Mouse (Mus musculus) left cerebral cortex, postnatal 36 days (tissue): ENCODE results near the gene Hist1h2ab. TPM values are rescaled to one million over a fixed set of nuclear protein-coding genes. Genes with fewer than 3 reads are reported as not detected.
A peak's percentile ranks its signal among the peaks of the same experiment; 100 is the strongest.

Experiments used
- DNase-seq, 2 experiments: peaks; one replicate each; pipeline ENCODE4 v3.0.0; 2021 to 2022; ENCODE audit warnings: low spot score in 2 of 2, mixed read lengths in 1 of 2
- intact Hi-C: fragments of 180-260 bp; cut with DNase I; formaldehyde crosslinking; loops from one replicate; pipeline ENCODE4 v1.15.1; 2025
- total RNA-seq, 2 experiments: library from RNA; stranded (reverse); gene quantifications; 2 replicates each; pipeline ENCODE4 v1.2.3; 2021

Gene Hist1h2ab
- total RNA-seq, 2 experiments from 2014 or later: 28.3 to 44.5 TPM

DNA sequence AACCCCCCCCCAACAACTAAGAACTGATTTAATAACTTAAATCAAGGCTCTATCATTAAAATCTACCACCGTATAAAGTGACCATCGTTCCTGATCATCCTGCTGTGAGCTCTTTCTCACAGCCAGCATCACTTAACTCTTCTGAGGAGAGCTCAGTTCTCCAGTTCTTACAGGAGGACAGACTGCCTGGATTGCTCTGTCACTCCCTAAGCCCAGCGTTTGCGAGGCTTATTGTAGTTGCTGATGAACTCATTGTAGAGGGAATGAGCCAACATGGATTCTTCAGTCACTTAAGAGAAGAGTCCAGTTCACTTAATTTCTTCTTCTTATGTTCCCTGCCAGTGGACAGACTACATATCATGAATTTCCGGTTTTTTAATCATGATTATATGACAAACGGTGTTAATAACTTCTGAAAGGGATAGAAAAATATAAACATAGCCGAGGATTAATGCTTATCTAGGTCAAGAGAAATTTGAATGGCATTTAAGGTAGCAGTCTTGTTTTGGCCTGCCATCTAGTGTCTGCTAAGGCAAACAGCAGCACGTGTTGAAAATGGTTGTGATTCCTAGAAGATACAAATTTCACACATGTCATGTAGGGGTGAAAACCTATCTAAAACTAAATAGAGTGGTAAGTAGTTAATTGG lies 18.6 kb upstream of the Hist1h2ab start:
- no peak for DNase-seq

DNA sequence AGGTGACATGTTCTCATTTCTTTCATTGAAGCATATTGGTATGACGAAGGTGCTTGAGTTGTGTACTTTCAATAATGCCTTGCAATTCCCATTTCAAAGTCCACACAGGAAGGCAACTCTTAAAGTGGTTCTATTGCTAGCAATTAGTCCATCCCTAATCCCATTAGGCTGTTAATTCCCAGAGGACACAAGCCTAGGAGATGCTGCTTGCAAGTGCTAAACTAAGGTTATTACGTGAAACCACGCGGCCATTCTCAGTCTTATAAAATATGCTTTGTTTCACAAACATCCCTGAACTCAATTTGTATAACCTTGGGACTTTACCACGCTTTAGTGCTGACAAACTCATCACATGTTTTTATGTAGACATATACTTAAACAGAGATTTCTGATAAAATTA lies 13.8 kb upstream of the Hist1h2ab start:
- DNase-seq: no peak
- intact Hi-C loops: loop anchor here (5.0 kb wide), 1 partner anchor 115 kb away; the partner anchor contains the start of genes Hist1h1e and Hist1h2be

More for the DNA sequence above, 18.6 kb upstream of the Hist1h2ab start:
- intact Hi-C loops: loop anchor here (1.0 kb wide), 1 partner anchor 31 kb away; no protein-coding TSS in a partner anchor

DNA sequence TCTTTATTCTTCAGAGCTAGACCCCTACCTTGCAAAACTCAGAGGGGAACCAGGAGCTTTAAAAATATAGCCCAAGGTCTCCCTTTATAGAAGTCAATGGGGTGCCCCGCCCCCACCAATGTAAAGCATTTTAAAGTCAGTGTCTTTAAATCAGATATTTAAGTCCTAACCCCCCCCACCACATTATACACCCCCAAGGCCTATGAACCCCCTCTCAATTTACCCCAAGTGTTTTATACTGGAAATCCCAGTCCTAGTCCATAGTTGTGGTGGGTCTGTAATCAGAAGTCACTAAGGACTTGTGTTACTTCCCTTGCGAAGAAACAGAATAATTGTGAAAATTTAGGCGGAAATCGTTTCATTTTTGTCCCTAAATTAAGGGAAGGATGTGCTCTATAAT lies 12.9 kb upstream of the Hist1h2ab start:
- no peak for DNase-seq
- intact Hi-C loops: loop anchor here (2.0 to 5.0 kb wide), 2 partner anchors 39 to 116 kb away; partner anchors contain the start of genes Hist1h1e, Hist1h2be and Hist1h4c

DNA sequence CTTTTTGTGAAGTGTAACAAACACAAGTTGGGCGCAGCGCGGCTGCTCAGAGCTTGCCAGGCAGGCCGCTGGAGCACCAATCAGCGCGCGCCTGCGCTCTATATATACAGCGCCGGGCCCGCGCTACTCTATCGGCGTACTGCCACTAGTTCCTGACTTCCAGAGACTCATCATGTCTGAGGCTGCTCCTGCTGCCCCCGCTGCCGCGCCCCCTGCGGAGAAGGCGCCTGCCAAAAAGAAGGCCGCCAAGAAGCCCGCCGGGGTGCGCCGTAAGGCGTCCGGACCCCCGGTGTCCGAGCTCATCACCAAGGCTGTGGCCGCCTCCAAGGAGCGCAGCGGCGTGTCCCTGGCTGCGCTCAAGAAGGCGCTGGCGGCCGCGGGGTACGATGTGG lies 12.3 kb upstream of the Hist1h2ab start, which contains the start of gene Hist1h1c:
Hist1h1c (plus strand) TSS at position 132 of the 392 bp plus-strand sequence.
- intact Hi-C loops: loop anchor here (2.0 to 5.0 kb wide), 2 partner anchors 40 to 116 kb away; partner anchors contain the start of genes Hist1h1e, Hist1h2be and Hist1h4c

DNA sequence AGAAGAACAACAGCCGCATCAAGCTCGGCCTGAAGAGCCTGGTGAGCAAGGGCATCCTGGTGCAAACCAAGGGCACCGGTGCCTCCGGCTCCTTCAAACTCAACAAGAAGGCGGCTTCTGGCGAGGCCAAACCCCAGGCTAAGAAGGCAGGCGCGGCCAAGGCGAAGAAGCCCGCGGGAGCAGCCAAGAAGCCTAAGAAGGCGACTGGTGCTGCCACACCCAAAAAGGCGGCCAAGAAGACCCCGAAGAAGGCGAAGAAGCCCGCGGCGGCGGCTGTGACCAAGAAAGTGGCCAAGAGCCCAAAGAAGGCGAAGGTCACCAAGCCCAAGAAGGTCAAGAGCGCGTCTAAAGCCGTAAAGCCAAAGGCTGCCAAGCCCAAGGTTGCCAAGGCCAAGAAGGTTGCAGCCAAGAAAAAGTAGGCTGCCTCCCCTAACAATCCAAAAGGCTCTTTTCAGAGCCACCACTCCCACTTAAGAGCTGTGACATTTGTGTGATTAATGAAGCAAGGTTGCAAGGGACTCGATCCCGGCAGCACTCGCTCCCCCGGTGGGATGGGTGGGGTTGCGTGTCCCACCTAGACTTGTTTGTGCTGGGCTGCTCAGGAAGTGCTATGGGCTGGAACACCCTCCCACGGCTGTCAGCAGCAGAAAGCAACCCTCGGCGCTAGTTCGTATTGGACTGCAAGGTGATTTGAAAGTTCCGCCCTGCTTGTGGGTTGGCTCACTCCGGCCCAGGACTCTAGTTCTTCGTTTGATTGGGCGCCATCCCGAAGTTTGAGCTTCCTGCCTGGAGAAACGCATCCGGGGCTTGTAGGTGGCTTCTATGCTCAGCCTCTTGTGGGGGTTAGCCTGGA lies 11.6 kb upstream of the Hist1h2ab start:
- peak; percentile 94 for DNase-seq
- intact Hi-C loops: loop anchor here (2.0 to 5.0 kb wide), 2 partner anchors 40 to 117 kb away; partner anchors contain the start of genes Hist1h1e, Hist1h2be and Hist1h4c

More for the DNA sequence above, 12.3 kb upstream of the Hist1h2ab start, which contains the start of gene Hist1h1c:
- peak; percentile 88 to 89 for DNase-seq

DNA sequence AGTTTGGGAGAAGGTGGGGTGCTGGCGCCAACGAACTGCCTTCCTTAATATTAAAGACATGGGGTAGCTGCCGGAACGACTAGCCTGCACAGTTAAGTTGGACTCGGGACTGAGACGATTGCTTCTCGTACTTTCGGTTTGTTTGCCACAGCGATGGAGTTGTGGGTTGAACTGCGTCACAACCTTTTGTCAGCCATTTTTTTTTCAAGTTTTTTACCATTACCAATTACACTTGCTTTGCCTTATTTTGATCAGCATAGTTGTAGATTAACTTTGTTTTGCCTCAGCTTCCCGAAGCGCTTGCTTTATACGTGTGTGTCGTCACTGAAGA lies 11.0 kb upstream of the Hist1h2ab start:
- intact Hi-C loops: loop anchor here (2.0 to 5.0 kb wide), 3 partner anchors 41 to 158 kb away; partner anchors contain the start of genes Hist1h1e, Hist1h2be, Hist1h4c and Hist1h4d
- DNase-seq: no peak

DNA sequence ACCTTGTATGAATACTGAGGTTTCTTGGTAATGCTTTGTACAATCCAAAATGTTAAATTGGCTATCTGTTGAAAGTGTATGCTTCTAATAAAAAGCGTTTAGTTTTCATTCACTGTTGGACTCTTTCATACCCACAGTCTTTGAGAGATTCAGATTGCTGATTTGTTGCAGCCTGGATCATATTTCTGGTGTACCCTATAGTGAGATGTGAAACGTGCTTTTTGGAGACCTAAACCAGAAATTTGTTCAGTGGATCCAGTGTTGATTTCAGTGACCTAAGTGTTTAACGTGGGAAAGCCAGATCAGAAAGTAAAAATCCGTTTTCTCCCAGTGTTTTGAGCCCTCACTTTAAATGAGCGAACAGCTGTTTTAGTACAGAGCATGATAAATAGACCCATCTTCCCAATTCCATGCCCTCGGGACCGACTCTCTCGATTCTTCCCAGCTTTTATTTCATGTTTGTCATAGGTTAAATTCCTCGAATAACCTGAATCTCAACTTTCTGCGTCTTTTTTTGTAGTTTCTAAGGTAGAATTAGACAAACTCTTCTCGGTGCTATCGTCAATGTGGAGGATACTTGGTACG lies 10.6 kb upstream of the Hist1h2ab start:
- DNase-seq: no peak
- intact Hi-C loops: loop anchor here (5.0 kb wide), 1 partner anchor 158 kb away; the partner anchor contains the start of gene Hist1h4d

DNA sequence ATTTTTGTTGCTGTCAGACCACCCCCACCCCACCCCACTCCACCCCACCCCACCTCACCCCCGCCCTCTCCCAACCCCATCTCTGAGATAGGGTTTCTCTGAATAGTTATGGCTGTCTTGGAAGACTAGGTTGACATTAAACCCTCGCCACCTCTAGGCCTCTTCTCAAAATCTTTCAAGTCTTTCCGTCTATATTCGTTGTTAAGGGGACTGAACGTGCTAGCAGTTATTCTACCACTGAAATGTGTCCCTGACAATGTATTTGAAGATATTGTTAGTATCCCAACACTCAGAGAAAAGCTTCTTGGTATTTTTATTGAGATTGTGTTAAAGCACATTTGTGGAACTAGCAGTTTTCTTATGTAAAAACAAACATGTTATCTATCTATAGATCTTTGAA lies 10.0 kb upstream of the Hist1h2ab start:
- intact Hi-C loops: loop anchor here (5.0 kb wide), 1 partner anchor 159 kb away; the partner anchor contains the start of gene Hist1h4d
- no peak for DNase-seq

DNA sequence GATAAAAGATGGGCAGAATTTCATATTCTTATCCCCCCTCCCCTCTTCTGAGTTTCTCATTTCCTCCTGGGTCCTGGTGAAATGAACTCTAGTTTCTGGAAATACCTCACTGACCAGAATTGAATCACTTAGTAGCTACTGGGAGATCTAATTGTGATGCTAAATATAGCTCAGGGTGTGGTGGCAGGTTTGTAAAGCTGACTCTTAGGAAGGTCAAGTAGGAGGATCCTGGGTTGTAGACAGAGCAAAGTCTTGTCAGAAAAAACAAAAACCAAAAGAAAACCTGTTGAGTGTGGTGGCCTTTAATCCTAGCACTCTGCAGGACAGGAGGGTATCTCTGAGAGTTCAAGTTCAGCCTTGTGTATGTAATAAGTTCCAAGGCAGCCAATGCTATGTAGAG lies 8.9 kb upstream of the Hist1h2ab start:
- no peak for DNase-seq
- intact Hi-C loops: loop anchor here (5.0 kb wide), 1 partner anchor 160 kb away; the partner anchor contains the start of gene Hist1h4d

DNA sequence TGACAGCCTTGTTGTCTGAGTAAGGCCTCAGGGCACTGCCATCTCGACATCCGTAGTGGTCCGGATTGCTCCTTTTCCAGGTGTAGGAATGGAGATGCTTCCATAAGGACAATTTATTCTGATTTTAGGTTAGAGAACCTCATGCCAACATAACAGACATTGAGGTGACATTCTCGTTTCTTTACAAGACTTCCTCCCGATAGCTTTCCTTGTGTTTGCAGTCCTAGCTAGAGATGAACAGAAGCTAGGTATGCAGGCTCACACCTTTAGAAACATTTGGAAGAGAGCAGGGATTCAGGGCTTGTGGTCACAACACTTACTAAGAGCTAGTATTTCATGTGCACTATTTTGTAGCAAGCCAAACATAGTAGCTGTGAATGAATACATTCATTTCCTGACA lies 7.7 kb upstream of the Hist1h2ab start:
- DNase-seq: no peak
- intact Hi-C loops: loop anchor here (5.0 kb wide), 1 partner anchor 161 kb away; the partner anchor contains the start of gene Hist1h4d

DNA sequence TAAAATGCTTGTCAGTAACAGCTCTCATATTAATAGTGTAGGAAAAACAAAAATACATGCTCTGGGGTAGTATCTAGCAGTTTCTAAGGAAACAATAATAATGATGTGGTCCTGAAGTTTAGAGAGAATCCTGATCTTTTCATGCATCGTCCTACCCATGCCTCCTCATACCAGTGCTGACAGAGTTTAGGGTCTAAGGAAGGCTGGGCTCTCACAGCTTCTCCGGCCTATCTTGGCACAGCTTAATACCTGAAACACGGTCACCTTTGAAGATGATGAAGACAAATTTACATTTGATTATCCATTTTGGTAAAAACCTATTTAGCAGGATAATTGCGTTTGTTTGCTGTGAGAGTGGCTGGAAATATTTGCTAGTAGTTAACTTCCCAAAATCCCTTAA lies 7.0 kb upstream of the Hist1h2ab start:
- intact Hi-C loops: loop anchor here (5.0 kb wide), 1 partner anchor 162 kb away; the partner anchor contains the start of gene Hist1h4d
- DNase-seq: no peak

DNA sequence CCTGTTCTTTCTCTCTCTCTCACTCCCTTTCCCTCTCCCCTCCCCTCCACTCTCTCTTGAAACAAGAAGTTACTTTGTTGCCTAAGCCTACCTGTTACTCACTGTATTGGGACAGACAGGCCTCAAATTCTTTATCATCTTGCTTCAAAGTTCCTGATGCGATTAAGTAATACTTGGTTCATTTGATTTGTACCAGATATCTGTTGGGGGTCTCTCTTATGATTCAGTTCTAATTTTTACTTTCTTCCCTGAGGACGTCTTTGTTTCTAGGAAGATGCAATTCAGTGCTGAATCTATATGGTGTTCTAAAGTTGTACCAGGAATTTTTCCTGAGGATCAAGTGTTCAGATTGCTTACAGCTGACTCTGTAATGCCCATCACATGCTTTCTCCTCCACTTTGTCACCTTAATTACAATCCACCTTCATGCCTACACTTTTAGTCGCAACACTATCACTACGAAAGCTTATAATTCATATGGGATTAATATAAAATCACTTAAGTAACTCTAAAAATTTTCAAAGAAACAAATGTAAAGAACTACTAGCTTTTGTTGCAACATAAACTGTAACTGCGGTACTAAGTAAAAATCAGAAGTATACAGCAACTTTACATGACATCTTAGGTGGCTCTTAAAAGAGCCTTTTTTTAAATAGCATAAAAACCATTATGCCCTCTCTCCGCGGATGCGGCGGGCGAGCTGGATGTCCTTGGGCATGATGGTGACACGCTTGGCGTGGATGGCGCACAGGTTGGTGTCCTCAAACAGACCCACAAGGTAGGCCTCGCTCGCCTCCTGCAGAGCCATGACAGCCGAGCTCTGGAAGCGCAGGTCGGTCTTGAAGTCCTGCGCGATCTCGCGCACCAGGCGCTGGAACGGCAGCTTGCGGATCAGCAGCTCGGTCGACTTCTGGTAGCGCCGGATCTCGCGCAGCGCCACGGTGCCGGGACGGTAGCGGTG lies 6.2 kb upstream of the Hist1h2ab start:
- intact Hi-C loops: loop anchor here (5.0 kb wide), 2 partner anchors 162 to 1702 kb away; partner anchors contain the start of genes Hist1h2ag, Hist1h2bj, Hist1h4d and Hist1h4i
- no peak for DNase-seq

DNA sequence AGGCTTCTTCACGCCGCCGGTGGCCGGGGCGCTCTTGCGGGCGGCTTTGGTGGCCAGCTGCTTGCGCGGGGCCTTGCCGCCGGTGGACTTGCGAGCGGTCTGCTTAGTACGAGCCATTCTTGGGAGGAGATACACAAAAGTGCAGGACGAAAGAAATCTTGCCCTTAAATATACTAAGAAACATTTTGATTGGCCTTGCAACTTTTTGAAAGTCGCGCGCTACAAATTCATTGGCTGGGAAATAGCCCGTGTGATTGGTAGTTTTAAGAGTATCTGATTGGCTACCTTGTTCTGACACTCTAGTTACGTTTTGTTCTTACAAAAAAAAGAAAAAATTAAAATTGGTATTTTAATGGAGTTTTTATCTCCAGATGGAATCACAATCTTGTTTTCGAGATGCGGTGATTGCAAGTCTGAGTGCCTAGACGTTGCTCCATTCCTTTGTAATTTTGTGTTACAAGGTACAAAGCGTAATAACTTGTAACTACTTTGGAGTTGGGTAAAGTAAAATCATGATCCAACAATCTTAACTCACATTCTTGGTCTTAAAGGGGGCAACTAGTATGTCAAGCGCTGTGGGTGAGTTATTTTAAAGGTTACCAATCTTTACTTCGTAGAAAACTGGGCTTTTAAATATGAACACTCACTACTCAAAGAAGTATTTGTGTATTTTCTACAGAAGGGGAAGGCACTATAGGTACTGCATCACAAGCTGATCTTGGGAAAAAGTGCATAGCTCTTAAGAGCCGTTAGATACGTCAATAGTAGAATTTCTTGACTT lies 5.4 kb upstream of the Hist1h2ab start, which contains the start of gene Hist1h3c:
Hist1h3c (minus strand) TSS at position 222 of the 781 bp plus-strand sequence.
- intact Hi-C loops: loop anchor here (5.0 kb wide), 1 partner anchor 1703 kb away; the partner anchor contains the start of genes Hist1h2ag, Hist1h2bj and Hist1h4i
- peak; percentile 70 to 84 for DNase-seq

DNA sequence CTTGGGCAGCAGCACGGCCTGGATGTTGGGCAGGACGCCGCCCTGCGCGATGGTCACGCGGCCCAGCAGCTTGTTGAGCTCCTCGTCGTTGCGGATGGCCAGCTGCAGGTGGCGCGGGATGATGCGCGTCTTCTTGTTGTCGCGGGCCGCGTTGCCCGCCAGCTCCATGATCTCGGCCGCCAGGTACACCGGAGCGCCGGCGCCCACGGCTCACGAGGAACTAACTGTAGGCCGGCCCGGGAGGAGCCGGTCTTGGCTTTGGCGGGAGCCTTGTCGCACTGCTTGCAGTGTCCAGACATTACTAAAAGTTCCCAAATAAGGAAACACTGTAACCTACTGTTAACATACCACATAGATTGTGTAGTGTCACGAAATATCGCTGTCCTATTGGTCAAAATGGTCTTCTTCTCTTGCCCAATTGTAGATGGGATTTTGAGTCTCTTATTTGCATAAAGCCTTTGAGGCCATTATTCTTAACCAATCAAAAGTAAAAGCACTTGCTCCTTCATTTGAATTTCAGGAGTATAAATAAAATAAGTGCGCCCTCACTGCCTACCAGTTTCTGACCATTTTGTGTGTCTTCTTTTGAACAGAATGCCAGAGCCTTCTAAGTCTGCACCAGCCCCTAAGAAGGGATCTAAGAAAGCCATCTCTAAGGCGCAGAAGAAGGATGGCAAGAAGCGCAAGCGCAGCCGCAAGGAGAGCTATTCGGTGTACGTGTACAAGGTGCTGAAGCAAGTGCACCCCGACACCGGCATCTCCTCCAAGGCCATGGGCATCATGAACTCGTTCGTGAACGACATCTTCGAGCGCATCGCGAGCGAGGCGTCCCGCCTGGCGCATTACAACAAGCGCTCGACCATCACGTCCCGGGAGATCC lies 4.5 kb upstream of the Hist1h2ab start, which contains the start of gene Hist1h2bb:
Hist1h2bb (plus strand) TSS at position 534 of the 880 bp plus-strand sequence.
- intact Hi-C loops: loop anchor here (5.0 kb wide), 1 partner anchor 1704 kb away; the partner anchor contains the start of genes Hist1h2ag, Hist1h2bj and Hist1h4i
- DNase-seq: peak; percentile 82 to 83

DNA sequence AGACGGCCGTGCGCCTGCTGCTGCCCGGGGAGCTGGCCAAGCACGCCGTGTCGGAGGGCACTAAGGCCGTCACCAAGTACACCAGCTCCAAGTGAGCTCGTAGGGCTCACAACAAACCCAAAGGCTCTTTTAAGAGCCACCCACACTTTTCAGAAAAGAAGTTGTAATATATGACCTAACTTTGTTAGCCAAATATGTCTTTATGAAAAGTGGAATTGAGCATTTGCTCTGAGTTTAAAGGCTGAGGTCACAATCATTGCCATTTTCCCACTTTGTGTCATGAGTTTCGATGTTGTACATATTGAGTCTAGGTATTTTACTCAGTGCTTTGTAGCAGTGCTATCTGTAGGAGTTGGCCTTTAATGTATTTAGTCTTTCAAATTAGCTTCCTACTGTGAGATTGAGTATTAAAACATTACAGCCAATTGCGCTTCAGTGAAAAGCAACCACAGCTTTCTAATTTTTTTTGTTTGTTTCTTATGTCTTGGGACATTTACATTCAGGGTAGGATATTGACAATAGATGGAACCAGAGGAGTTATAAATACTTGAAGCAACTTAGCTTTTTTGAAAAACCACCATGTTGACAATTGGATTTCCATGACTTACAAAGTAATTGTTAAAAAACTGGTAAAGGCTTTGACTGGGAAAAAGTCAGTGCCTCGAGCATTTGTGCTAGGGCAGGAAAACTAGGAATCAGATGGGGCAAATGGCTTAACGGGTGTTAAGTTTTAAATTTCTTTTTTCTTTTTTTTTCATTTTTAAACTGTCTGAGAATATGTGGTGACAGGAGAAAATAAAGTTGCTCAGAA lies 3.6 kb upstream of the Hist1h2ab start:
- DNase-seq: no peak
- intact Hi-C loops: loop anchor here (5.0 kb wide), 1 partner anchor 1705 kb away; the partner anchor contains the start of genes Hist1h2ag, Hist1h2bj and Hist1h4i
